Mouse (Mus musculus): Measurements from ENCODE around the gene Tbl1x.

The Tbl1x gene

GRCm38 (mm10) chrX:77611938-77612337, 101.1 kb downstream of the Tbl1x start:
- no peak for DNase-seq

- DNase-seq: no peak
These were observed 102.2 kb downstream of the Tbl1x start for GRCm38 (mm10) chrX:77613041-77613440.

- DNase-seq: no peak
These were observed 105.0 kb downstream of the Tbl1x start for GRCm38 (mm10) chrX:77615735-77616293.

- DNase-seq: no peak
These were observed 106.7 kb downstream of the Tbl1x start for GRCm38 (mm10) chrX:77617368-77618144.

- no peak for DNase-seq
These were observed 119.6 kb downstream of the Tbl1x start for GRCm38 (mm10) chrX:77630439-77630838.

GRCm38 (mm10) chrX:77636499-77636898, 125.7 kb downstream of the Tbl1x start:
- DNase-seq: no peak

- DNase-seq: peak; percentile 44
These were observed 127.3 kb downstream of the Tbl1x start for GRCm38 (mm10) chrX:77638076-77638475.

GRCm38 (mm10) chrX:77640301-77640700, 129.5 kb downstream of the Tbl1x start:
- no peak for DNase-seq

GRCm38 (mm10) chrX:77646164-77646563, 135.4 kb downstream of the Tbl1x start:
- no peak for DNase-seq

GRCm38 (mm10) chrX:77650246-77650645, 139.4 kb downstream of the Tbl1x start:
- DNase-seq: peak; percentile 12

- DNase-seq: no peak
These were observed 151.2 kb downstream of the Tbl1x start for GRCm38 (mm10) chrX:77662030-77662429.

- no peak for DNase-seq
These were observed 152.5 kb downstream of the Tbl1x start for GRCm38 (mm10) chrX:77663276-77663675.

- DNase-seq: no peak
These were observed 154.2 kb downstream of the Tbl1x start for GRCm38 (mm10) chrX:77665030-77665429.

GRCm38 (mm10) chrX:77666911-77667310, 156.1 kb downstream of the Tbl1x start:
- no peak for DNase-seq

- no peak for DNase-seq
These were observed 156.6 kb downstream of the Tbl1x start for GRCm38 (mm10) chrX:77667441-77667840.

GRCm38 (mm10) chrX:77669779-77670550, 159.2 kb downstream of the Tbl1x start:
- DNase-seq: no peak
